In genomic region chr14:28356031-28356430, GRCm38 (mm10) we compare ENCODE assay signal across 13 mouse cellular contexts.
"Had no signal": no experiment of that assay in that cellular context is flagged by ENCODE, and none has a peak within 500 bp of the region (broad histone marks: within the 10 kb centered on the region; RNA-seq: fewer than 3 reads in every experiment).

No protein-coding gene starts in this region.

- H3K4me1 ChIP-seq: liver, embryonic 15.5 days; lung, embryonic 15.5 days; midbrain, embryonic 13.5 days had no signal

- H3K27me3 ChIP-seq: limb, embryonic 13.5 days; liver, embryonic 15.5 days; lung, embryonic 15.5 days had no signal

- H3K4me2 ChIP-seq: limb, embryonic 13.5 days; liver, embryonic 11.5 days; liver, embryonic 15.5 days; lung, embryonic 15.5 days; midbrain, embryonic 13.5 days had no signal

- ATAC-seq: intestine, postnatal 0 days; midbrain, embryonic 13.5 days had no signal

- H3K27ac ChIP-seq: layer of hippocampus, adult 2 months; limb, embryonic 13.5 days; liver, embryonic 15.5 days; lung, embryonic 15.5 days; midbrain, embryonic 13.5 days had no signal

- H3K9ac ChIP-seq: limb, embryonic 13.5 days; liver, embryonic 15.5 days; lung, embryonic 15.5 days; midbrain, embryonic 13.5 days had no signal

- H3K4me3 ChIP-seq: layer of hippocampus, adult 2 months; limb, embryonic 13.5 days; liver, embryonic 15.5 days; lung, embryonic 15.5 days; midbrain, embryonic 13.5 days had no signal

- H3K36me3 ChIP-seq: limb, embryonic 13.5 days; liver, embryonic 15.5 days; lung, embryonic 15.5 days; midbrain, embryonic 13.5 days had no signal

- DNase-seq: kidney, adult 8-10 months; kidney, postnatal 10 days; kidney, postnatal 4 days; right cerebral cortex, postnatal 14 days; thymus, adult 18-20 months; thymus, postnatal 14 days had no signal

- H3K9me3 ChIP-seq: limb, embryonic 13.5 days; liver, embryonic 15.5 days; lung, embryonic 15.5 days; midbrain, embryonic 13.5 days had no signal
